Mouse (Mus musculus) small intestine, adult 2 months (tissue): ENCODE data around the gene Slc1a2. TPM values are rescaled to one million over a fixed set of nuclear protein-coding genes. Genes with fewer than 3 reads are reported as not detected.

ENCODE experiments used
- H3K27ac ChIP-seq: fragments of 200-500 bp; 2 replicates; pipeline ENCODE4 v1.5.1; 2012; ENCODE audit warnings: low read depth, low read length, control low read depth, inconsistent platforms; ENCODE audit not compliant: insufficient read depth
- H3K27me3 ChIP-seq: fragments of 200-500 bp; 2 replicates; pipeline ENCODE4 v1.6.1; 2012; ENCODE audit warnings: mild to moderate bottlenecking, moderate library complexity, low read length, inconsistent platforms; ENCODE audit not compliant: control insufficient read depth, insufficient read depth
- H3K36me3 ChIP-seq: fragments of 200-500 bp; 2 replicates; pipeline ENCODE4 v1.6.1; 2012; ENCODE audit warnings: mild to moderate bottlenecking, low read length, control low read depth, inconsistent platforms; ENCODE audit not compliant: control insufficient read depth, insufficient read depth
- H3K4me1 ChIP-seq: fragments of 200-500 bp; 2 replicates; pipeline ENCODE4 v1.6.1; 2012; ENCODE audit warnings: low read length, inconsistent platforms, mixed read lengths; ENCODE audit not compliant: control insufficient read depth, insufficient read depth, insufficient read length
- H3K4me3 ChIP-seq: fragments of 200-500 bp; 2 replicates; pipeline ENCODE4 v1.5.1; 2012; ENCODE audit warnings: low read depth, mild to moderate bottlenecking, control low read depth, inconsistent platforms, low read length, moderate library complexity
- CTCF ChIP-seq: fragments of 200-500 bp; IDR thresholded peaks from 2 replicates; pipeline ENCODE4 v1.5.1; 2012; ENCODE audit warnings: low read depth, mild to moderate bottlenecking, control low read depth, inconsistent platforms, low read length, moderate library complexity, mixed read lengths; ENCODE audit not compliant: insufficient replicate concordance, insufficient read length; ENCODE audit errors: extremely low read depth
- POLR2A ChIP-seq: fragments of 200-500 bp; IDR thresholded peaks from 2 replicates; pipeline ENCODE4 v1.6.1; 2012; ENCODE audit warnings: low read depth, mild to moderate bottlenecking, control low read depth, inconsistent platforms, low read length, moderate library complexity
- WGBS: fragments of 180-500 bp; shearing (Covaris S2); methylation state at CpG from one replicate; pipeline ENCODE4 v1.1.7; 2018; 5-methylcytosine and 5-hydroxymethylcytosine counted together
- polyA plus RNA-seq: library from polyadenylated mRNA; depleted of rRNA; stranded (reverse); fragments of >200 nt; gene quantifications from 2 replicates; pipeline ENCODE4 v1.2.3, GENCODE M21; 2012

Slc1a2 gene
- polyA plus RNA-seq, 1 experiment, result 0.25 TPM

GRCm38 (mm10) chr2:102682168-102682567, 23.7 kb downstream of the Slc1a2 start:
- Histone ChIP-seq H3K4me1 (no peaks in the 10 kb centered on the region), H3K36me3 (no peaks in the 10 kb centered on the region), H3K27ac (no peak overlapping the region), H3K4me3 (no peak overlapping the region), H3K27me3 (no peaks in the 10 kb centered on the region)
- 56% methylated on average over 5 of the region's 5 CpGs for WGBS
- no peak for TF ChIP-seq POLR2A
- TF ChIP-seq CTCF, result peak; percentile 53; the same call in 1 of the 2 replicates

DNA sequence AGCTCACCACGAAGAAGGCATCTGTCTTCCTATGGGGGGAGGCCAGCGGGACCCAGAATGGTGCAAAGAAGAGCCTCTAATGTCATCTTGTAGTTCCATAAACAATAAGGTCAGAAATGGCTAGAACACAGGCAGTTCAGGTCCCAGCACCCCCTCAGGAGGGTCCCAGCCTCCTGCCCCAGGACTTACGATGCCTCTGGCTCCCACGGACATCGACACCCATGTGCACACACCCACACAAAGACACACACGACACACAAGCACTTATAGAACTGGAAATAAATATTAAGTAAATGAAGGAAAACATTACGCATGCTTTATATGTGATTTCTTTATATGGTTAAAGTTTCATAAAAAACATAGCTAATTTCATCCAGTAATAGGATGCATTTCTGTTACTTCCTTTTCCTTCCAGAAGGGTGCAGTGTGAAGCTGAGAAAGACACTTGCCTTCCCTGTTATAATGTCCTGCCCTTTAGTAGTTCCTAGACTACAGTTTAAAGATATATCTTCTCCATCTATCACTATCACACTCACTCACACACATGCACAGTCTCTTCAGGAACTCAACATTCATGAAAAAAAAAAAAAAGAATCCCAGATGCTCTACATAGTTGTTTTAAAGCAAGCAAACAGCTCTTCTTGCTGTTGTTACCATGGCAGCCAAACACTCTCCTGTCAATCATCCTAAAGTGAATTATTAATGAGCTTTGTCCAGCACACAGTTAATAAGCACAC, 27.1 kb downstream of the Slc1a2 start:
- Histone ChIP-seq H3K36me3 (no peaks in the 10 kb centered on the region), H3K4me3 (peak overlapping the region; percentile 16; the same call in 1 of the 2 replicates), H3K4me1 (no peaks in the 10 kb centered on the region), H3K27ac (no peak overlapping the region), H3K27me3 (no peaks in the 10 kb centered on the region)
- TF ChIP-seq POLR2A (no peak), CTCF (no peak)
- WGBS, result 88% methylated on average over 7 of the region's 7 CpGs

DNA sequence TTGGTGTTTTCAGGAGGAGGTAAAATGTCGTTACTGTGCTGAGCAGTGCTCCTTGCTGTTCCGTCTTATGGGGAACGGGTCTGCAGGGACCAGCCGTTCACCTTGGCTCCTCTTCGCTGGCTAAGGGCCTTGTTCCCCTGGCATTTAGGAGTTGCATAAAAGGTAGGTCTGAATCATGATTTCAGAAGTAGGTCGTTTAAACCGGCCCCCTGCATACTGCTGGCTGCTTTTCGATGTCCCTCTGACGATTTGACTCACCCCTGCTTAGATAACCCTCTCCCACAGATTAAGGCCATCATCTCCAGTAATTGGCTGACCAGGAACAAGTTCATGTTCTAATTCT, 27.6 kb downstream of the Slc1a2 start:
- WGBS, result 28% methylated on average over 9 of the region's 9 CpGs
- H3K27me3 ChIP-seq, result no peaks in the 10 kb centered on the region
- no peaks in the 10 kb centered on the region for H3K4me1 ChIP-seq
- peak overlapping the region; percentile 16; the same call in 1 of the 2 replicates for H3K4me3 ChIP-seq
- no peaks in the 10 kb centered on the region for H3K36me3 ChIP-seq
- H3K27ac ChIP-seq, result no peak overlapping the region
- TF ChIP-seq POLR2A (no peak), CTCF (no peak)

DNA sequence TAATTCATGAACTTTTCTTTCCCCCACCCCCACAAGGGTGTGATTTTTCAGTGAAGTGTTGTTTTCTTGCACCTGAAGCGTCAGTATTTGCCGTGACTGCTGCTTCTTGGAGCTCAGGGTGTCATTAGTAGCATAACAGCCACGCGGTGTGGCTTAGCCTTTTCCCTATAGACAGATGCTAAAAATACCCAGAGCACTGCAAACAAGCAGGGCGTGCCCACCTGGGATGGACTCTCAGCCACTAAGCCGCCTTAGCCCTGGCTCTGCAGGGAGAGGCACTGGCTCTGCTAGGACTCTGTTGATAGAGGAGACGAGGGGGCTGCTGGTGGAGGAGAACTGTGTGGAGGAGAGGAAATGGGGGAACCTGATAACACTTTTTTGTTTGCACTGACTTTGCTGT, 35.1 kb downstream of the Slc1a2 start:
- H3K27ac ChIP-seq, result no peak overlapping the region
- no peaks in the 10 kb centered on the region for H3K36me3 ChIP-seq
- no peaks in the 10 kb centered on the region for H3K4me1 ChIP-seq
- 39% methylated on average over 7 of the region's 7 CpGs for WGBS
- H3K27me3 ChIP-seq, result no peaks in the 10 kb centered on the region
- no peak overlapping the region for H3K4me3 ChIP-seq
- TF ChIP-seq POLR2A, result no peak
- no peak for TF ChIP-seq CTCF

- no peaks in the 10 kb centered on the region for H3K36me3 ChIP-seq
- no peaks in the 10 kb centered on the region for H3K27me3 ChIP-seq
- TF ChIP-seq POLR2A (no peak), CTCF (no peak)
- H3K27ac ChIP-seq, result no peak overlapping the region
- no peaks in the 10 kb centered on the region for H3K4me1 ChIP-seq
- H3K4me3 ChIP-seq, result no peak overlapping the region
- 85% methylated on average over 4 of the region's 4 CpGs for WGBS
Observed at GRCm38 (mm10) chr2:102694750-102695149, 36.3 kb downstream of the Slc1a2 start.

DNA sequence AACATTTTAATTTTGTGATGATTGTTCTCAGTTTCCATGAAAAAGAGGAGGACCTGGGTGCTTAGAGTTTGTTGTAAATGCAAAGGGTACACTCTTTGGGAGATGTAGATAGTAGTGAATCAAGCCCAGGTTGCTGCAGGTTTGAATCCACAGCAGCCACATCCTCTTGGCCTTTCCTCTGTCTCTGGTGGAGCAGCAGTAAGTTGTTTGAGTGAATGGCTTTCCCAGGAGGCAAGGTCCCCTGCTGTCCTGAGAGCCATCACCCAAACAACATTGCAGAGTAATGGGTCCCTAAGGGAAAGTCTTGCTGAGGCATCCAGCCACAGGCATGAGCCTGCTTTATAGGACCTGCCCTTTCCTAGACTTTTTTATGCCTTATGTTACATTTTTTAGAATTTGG, 37.1 kb downstream of the Slc1a2 start:
- TF ChIP-seq POLR2A (no peak), CTCF (no peak)
- Histone ChIP-seq H3K27ac (no peak overlapping the region), H3K27me3 (no peaks in the 10 kb centered on the region), H3K36me3 (no peaks in the 10 kb centered on the region), H3K4me3 (no peak overlapping the region), H3K4me1 (no peaks in the 10 kb centered on the region)

DNA sequence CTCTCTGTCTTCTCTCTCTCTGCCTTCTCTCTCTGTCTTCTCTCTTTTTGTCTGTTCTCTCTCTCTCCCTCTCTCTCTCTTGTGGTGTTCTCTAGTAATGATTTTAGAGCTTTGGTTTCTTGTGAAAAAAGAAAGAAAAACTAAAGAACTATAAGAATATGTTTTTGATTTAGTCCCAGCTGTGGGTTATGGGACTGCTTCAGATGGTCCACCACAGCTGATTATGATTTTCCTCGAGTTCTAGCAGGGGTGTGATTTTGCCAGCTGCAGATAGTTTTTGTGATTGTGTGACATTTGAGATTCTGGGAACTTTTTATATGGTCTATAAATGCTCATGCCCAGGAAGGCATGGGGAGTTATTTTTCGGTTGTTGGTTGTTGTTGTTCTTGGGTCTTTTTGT, 39.3 kb downstream of the Slc1a2 start:
- no peak overlapping the region for H3K4me3 ChIP-seq
- no peak for TF ChIP-seq CTCF
- TF ChIP-seq POLR2A, result no peak
- no peaks in the 10 kb centered on the region for H3K36me3 ChIP-seq
- no peak overlapping the region for H3K27ac ChIP-seq
- H3K4me1 ChIP-seq, result no peaks in the 10 kb centered on the region
- H3K27me3 ChIP-seq, result no peaks in the 10 kb centered on the region
- WGBS, result 52% methylated on average over 2 of the region's 2 CpGs
